Mouse (Mus musculus): ENCODE data around the gene Gm16427.
"Not testable (repeated sequence)": the region's sequence is repeated elsewhere in the genome, so short reads cannot be mapped to it uniquely, and the experiment has no call there.

The Gm16427 gene

DNA sequence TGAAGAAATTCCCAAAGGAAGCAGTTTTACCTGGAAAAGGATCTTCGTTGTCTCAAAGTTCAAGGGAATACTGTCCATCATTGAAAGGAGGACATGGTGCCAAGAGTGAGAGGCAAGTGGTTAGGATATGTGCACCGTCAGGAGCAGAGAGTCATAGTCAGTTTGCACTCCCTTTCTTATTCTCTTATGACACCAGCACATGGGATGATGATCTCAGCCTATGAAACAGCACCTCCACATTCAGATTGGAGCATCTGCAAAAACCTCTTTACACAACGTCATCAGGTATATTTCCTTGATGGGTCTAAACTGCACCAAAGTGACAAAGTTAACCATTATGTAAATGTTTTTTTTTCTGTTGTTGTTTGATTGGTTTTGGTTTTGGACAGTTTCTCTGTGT lies at the start of gene Gm16427:
Gene Gm16427, minus strand, starts transcription at position 101 of the 400 bp plus-strand sequence.
- DNase-seq (ENCODE audit: low read depth, low spot score), result not testable (repeated sequence)

Measured in retina, postnatal 7 days (tissue).